8 mouse cellular contexts compared by ENCODE assay signal in genomic region chr8:31031721-31032591, GRCm38 (mm10).
DNase-seq lines count a peak whose midpoint lies in the region; ATAC-seq lines count a peak whose summit lies in the region.

No protein-coding gene starts in this region.

- peak overlapping the region; percentile 35 for H3K4me3 ChIP-seq in hindbrain, embryonic 15.5 days

- ATAC-seq in hindbrain, embryonic 15.5 days (ENCODE audit: low FRiP score, low read depth), result peak; percentile 90
- no peak for ATAC-seq in erythroblast, adult 5-6 weeks (replicated peaks; ENCODE audit: low FRiP score, poor library complexity, severe bottlenecking)

- no peaks in the 10 kb centered on the region for H3K36me3 ChIP-seq in hindbrain, embryonic 15.5 days

- peak; percentile 61 for DNase-seq in R1 (ENCODE audit: low read depth, low spot score)
- peak; percentile 83 for DNase-seq in cerebellum, adult 9-10 months
- peak; percentile 47 to 55 for DNase-seq in frontal cortex, postnatal 14 days (ENCODE audit: low spot score in 2 of 2)
- DNase-seq in left cerebral cortex, adult 18-20 months (ENCODE audit: low spot score in 2 of 2), result peak; percentile 78 to 81
- DNase-seq in lung, postnatal 4 days, result peak; percentile 58 to 68
- peak; percentile 72 to 84 for DNase-seq in right cerebral cortex, postnatal 10 days (ENCODE audit: low spot score in 2 of 2)

- peak overlapping the region; percentile 81 for H3K27ac ChIP-seq in hindbrain, embryonic 15.5 days (replicated peaks)

- no peaks in the 10 kb centered on the region for H3K27me3 ChIP-seq in hindbrain, embryonic 15.5 days

- no peaks in the 10 kb centered on the region for H3K9me3 ChIP-seq in hindbrain, embryonic 15.5 days

- H3K4me2 ChIP-seq in hindbrain, embryonic 15.5 days, result peak overlapping the region; percentile 60

- 3% methylated on average over 24 of the region's 24 CpGs for WGBS in hindbrain, embryonic 15.5 days

- peak overlapping the region; percentile 29; the same call in 1 of the 2 replicates for H3K9ac ChIP-seq in hindbrain, embryonic 15.5 days

- H3K4me1 ChIP-seq in hindbrain, embryonic 15.5 days (replicated peaks), result peaks cover 10% of the 10 kb centered on the region
